Mouse (Mus musculus) embryonic stem cell, embryonic (primary cell): ENCODE data around the gene Stard13.

ENCODE experiments used
- CTCF ChIA-PET, 4 experiments: fragments of 300-600 bp in 2 of 4; fragments of 350-600 bp in 2 of 4; sonication (Branson Sonifier 250); formaldehyde crosslinking; loops; one replicate each; lab custom pipeline; 2022; ENCODE audit warnings: inconsistent platforms in 2 of 4; lab: Charles Lee
- POLR2A ChIA-PET, 4 experiments: fragments of 300-600 bp in 2 of 4; fragments of 350-600 bp in 2 of 4; sonication (Branson Sonifier 250); formaldehyde crosslinking; loops; one replicate each; lab custom pipeline; 2022; ENCODE audit warnings: antibody characterized with exemption in 4 of 4, inconsistent platforms in 1 of 4; lab: Charles Lee

Gene Stard13

DNA sequence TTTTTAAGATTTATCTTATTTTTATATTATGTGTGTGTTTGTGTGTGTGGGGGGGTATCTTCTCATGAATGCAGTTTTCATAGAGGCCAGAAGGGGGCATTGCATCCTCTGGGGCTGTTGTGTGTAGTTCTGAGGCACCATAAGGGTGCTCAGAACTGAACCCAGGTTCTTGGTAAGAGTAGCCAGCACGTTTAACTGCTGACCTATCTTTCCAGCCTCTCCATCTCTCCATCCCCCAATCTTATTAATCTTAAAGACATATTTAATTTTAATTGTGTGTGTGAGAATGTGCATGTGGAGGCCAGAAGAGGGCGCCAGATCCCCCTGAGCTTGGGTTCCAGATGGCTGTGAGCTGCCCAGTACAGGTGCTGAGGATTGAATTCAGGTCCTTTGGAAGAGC is 131.4 kb downstream of the Stard13 start:
- POLR2A ChIA-PET = interaction anchor here in 1 of 4 experiments (0.6 to 1.0 kb wide), 2 partner anchors 266 to 1423 kb away, joined by 3 read pairs; no protein-coding TSS in a partner anchor

DNA sequence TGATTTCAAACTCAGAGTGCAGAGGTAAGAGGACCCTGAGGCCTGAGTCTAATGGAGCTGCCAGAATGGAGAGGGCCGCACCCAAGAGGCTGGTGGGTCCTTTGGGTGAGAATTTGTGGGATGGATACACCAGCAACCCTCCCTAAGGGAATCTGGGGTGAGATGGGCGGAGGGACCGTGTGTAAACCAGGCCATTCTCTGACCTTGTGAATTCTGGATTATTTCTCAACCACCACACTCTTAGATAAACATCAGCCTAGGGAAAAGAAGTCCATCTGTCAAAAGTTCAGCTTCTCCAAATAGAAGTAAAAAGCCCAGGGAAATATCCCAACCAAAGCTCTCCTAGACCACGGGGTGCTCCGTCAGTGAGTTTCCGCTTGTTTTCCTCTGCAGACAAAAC is 137.6 kb downstream of the Stard13 start:
- ChIA-PET CTCF (no interaction called here), POLR2A (interaction anchor here in 1 of 4 experiments (0.8 kb wide), 1 partner anchor 40 kb away, joined by 3 read pairs; no protein-coding TSS in a partner anchor)

More for the DNA sequence above, 131.4 kb downstream of the Stard13 start:
- CTCF ChIA-PET = interaction anchor here (0.5 to 1.2 kb wide), 28 partner anchors 9 to 1233 kb away, joined by 3 to 8 read pairs (median 3); partner anchors contain the start of gene Pds5b (in 1 of the 4)

GRCm38 (mm10) chr5:151092886-151093665 is 140.6 kb downstream of the Stard13 start:
- POLR2A ChIA-PET = interaction anchor here in 1 of 4 experiments (0.6 kb wide), 1 partner anchor 139 kb away, joined by 6 read pairs; no protein-coding TSS in a partner anchor
- CTCF ChIA-PET = no interaction called here

GRCm38 (mm10) chr5:151090996-151091395 is 142.6 kb downstream of the Stard13 start:
- POLR2A ChIA-PET = no interaction called here
- CTCF ChIA-PET = no interaction called here

GRCm38 (mm10) chr5:151089201-151089600 is 144.4 kb downstream of the Stard13 start:
- ChIA-PET POLR2A (no interaction called here), CTCF (interaction anchor here in 1 of 4 experiments (1.5 kb wide), 1 partner anchor 13 kb away, joined by 3 read pairs; no protein-coding TSS in a partner anchor)

- CTCF ChIA-PET = no interaction called here
Measured at GRCm38 (mm10) chr5:151086425-151087202, 147.0 kb downstream of the Stard13 start.

DNA sequence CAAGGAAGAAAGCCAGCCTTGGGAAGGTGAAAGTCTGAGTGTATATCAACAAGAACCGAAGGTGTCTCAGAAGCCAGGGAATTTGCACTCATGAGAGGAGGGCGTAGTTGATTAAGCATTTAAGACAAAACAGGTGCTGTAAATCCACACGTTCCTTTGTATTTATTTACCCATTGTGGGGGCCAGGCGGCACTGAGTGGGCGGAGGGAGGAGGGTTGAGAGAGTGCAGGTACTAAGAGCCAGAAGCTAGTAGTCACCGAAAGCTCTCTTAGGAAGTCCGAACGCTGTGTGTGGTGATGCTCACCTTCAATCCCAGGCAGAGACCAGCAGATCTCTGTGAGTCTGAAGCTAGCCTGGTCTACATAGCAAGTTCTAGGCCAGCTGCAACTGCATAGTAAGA is 147.9 kb downstream of the Stard13 start:
- ChIA-PET CTCF (no interaction called here), POLR2A (no interaction called here)

More at GRCm38 (mm10) chr5:151086425-151087202, 147.0 kb downstream of the Stard13 start:
- POLR2A ChIA-PET = no interaction called here

GRCm38 (mm10) chr5:151080276-151080675 is 153.4 kb downstream of the Stard13 start:
- POLR2A ChIA-PET = no interaction called here
- CTCF ChIA-PET = no interaction called here

GRCm38 (mm10) chr5:151077953-151078352 is 155.7 kb downstream of the Stard13 start:
- CTCF ChIA-PET = no interaction called here

GRCm38 (mm10) chr5:151076917-151077316 is 156.7 kb downstream of the Stard13 start:
- ChIA-PET CTCF (no interaction called here), POLR2A (no interaction called here)

More at GRCm38 (mm10) chr5:151077953-151078352, 155.7 kb downstream of the Stard13 start:
- POLR2A ChIA-PET = no interaction called here

GRCm38 (mm10) chr5:151074282-151074681 is 159.4 kb downstream of the Stard13 start:
- ChIA-PET CTCF (no interaction called here), POLR2A (no interaction called here)

DNA sequence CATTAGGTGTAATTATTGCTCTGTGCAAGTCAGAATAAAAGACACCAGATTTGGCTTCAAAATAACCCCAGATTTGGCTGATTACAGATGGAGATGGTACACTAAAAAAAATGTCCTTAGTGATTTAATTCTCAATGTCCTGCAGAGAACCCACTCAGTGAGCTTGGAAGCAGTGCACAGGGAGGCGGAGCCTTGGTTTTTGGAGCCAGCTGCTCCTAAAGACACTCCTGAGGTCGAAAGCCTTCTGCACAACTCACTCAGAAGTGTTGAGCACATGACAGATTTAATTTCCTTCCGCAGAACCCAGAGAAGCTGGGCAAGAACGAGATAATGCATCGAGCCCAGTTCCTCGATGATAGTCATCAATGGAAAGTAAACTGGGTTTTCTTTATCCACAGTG is 162.2 kb downstream of the Stard13 start:
- ChIA-PET CTCF (no interaction called here), POLR2A (no interaction called here)

- CTCF ChIA-PET = no interaction called here
- POLR2A ChIA-PET = no interaction called here
Measured at GRCm38 (mm10) chr5:151070896-151071295, 162.7 kb downstream of the Stard13 start.

DNA sequence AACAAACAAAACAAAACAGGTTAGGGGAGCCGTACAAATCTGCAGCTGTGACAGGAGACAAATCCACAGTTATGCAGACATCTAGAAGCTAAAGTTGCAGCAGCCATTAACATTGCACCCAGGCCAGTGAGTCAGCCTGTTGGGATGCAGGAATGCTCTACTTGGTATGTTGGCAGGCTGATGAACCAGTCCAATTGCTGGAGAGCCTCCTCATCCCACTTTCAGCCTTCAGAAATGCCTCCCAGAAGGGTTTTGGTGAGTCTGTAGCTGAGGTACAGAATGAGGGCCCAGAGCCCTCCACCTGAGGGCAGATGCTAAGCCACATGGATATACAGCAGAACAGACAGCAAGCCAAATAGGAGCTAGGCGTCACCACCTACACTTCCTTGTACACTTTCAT is 164.1 kb downstream of the Stard13 start:
- ChIA-PET POLR2A (no interaction called here), CTCF (interaction anchor here in 1 of 4 experiments (0.6 kb wide), 1 partner anchor 940 kb away, joined by 5 read pairs; no protein-coding TSS in a partner anchor)

DNA sequence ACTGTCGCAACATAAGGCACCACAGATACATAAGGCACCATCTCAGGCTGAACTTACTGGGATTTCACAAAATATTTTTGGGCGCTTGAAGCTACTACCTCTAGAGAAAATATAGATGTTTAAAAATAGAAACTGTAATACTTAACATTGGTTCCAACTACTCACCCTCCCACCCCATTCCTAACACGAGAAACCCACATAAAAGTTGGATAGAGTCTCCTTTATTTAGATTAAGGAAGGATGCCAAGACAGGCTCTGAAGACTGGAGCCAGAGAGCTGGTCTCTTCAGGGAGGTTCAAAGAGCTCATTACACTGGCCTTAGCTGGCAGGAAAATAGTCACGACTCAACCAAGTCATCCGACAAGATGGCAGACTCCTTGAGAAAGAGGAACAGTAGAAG is 167.6 kb downstream of the Stard13 start:
- ChIA-PET CTCF (interaction anchor here in 2 of 4 experiments (0.6 to 1.2 kb wide), 4 partner anchors 10 to 613 kb away, joined by 3 to 7 read pairs (median 3); no protein-coding TSS in a partner anchor), POLR2A (no interaction called here)

- ChIA-PET CTCF (interaction anchor here in 2 of 4 experiments (0.6 to 1.2 kb wide), 2 partner anchors 10 to 392 kb away, joined by 3 read pairs; partner anchors contain the start of gene Pds5b (in 1 of the 2)), POLR2A (interaction anchor here in 1 of 4 experiments (0.6 kb wide), 1 partner anchor 234 kb away, joined by 3 read pairs; no protein-coding TSS in a partner anchor)
Measured at GRCm38 (mm10) chr5:151065228-151065627, 168.4 kb downstream of the Stard13 start.

DNA sequence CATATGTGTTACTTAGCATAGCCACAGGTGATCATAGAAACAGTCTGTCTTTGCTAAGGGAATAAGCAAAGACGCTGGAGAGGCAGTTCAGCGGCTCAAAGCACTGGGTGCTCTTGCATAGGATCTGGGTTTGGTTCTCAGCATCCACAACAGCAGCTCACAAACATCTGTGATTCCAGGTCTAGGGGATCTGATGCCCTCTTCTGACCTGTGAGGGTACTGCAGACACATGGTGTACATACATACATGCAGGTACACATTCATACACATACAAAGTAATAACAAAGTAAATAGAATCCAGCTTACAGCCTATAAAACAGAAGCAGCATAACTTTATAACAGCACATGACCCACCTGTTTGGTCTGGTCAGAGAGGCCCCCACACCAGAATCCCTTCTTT is 171.7 kb downstream of the Stard13 start:
- CTCF ChIA-PET = no interaction called here
- POLR2A ChIA-PET = no interaction called here

DNA sequence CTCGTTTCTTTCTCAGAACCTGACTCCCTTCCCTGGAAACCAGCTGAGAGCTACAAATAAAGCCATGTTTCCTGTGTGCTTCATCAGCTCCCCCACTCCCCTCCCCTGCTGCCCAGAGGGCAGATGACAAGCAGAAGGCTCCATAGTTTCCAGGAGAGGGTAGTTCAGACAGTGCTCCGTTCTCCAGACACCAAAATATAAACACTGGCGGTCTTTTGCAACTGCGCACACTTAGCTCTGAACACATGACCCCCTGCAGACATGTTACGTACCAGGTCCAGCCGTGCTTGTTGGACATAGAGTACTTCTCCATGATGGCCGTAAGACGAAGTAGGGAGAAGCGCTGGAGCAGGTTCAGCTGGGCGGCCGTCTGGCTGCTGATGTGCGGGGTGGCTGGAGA is 173.2 kb downstream of the Stard13 start:
- POLR2A ChIA-PET = no interaction called here
- CTCF ChIA-PET = interaction anchor here in 3 of 4 experiments (0.6 to 0.7 kb wide), 3 partner anchors 42 to 1368 kb away, joined by 3 to 7 read pairs (median 5); no protein-coding TSS in a partner anchor

- ChIA-PET POLR2A (no interaction called here), CTCF (interaction anchor here in 1 of 4 experiments (0.7 kb wide), 1 partner anchor 43 kb away, joined by 3 read pairs; no protein-coding TSS in a partner anchor)
Measured at GRCm38 (mm10) chr5:151059772-151060171, 173.9 kb downstream of the Stard13 start.
